Mouse (Mus musculus) embryo, embryonic 11 days (tissue): Measurements from ENCODE around the gene Vmn1r14.
"Not testable (repeated sequence)": the region's sequence is repeated elsewhere in the genome, so short reads cannot be mapped to it uniquely, and the experiment has no call there.

Experiments
- DNase-seq: peaks from one replicate; pipeline ENCODE4 v3.0.0-alpha.2; 2015

The Vmn1r14 gene

GRCm38 (mm10) chr6:57231386-57231785 lies at the start of gene Vmn1r14:
TSS of gene Vmn1r14 (plus strand) at chr6:57231686.
- no peak for DNase-seq

GRCm38 (mm10) chr6:57190016-57190415 lies 41.5 kb upstream of the Vmn1r14 start:
- DNase-seq: not testable (repeated sequence)

- DNase-seq: not testable (repeated sequence)
These were observed 28.5 kb upstream of the Vmn1r14 start, which contains the start of gene Vmn1r13 for GRCm38 (mm10) chr6:57202990-57203389. TSS of gene Vmn1r13 (plus strand) at chr6:57203290.

GRCm38 (mm10) chr6:57257652-57258051 lies 26.2 kb downstream of the Vmn1r14 start, which contains the start of gene Vmn1r15:
TSS of gene Vmn1r15 (plus strand) at chr6:57257952.
- DNase-seq: no peak

GRCm38 (mm10) chr6:57260990-57261389 lies 29.5 kb downstream of the Vmn1r14 start:
- no peak for DNase-seq

DNA sequence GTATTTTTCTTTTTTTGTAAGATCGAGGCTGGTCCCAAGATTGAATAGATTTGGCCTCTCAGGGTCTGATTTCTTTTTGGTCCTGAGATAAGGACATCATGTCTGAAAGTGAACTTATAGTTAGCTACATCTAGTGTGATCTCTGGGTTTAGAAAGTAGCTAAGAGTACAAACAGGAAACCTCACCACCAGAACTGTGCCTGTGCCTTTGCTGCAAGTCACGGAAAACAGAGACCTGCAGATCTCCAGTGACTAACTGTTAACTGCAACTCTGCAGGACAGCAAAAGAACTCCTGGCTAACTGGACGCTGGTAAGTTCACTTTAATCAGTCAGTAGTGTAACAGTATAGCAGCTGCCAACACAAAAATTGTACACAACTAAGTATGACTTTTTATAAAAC lies 40.4 kb downstream of the Vmn1r14 start:
- DNase-seq: no peak

DNA sequence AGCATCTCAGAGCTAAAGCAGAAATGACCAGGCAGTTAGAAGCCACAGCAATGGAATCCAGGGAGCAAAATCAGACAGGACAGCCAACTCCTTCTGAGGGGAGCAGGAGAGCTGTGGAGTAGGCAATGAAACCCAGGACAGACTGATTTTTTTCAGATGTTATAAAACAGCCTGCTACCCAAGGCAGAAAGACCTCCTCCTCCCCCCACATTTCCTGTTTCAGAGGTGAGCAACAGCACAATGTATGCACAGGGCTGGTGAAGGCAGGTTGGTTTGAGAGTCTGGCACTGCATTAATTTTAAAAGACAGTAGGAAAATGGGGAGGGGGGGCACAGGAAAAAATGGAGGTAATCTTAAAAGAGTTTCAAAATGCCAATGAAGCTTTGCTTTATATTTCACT lies 41.0 kb downstream of the Vmn1r14 start:
- no peak for DNase-seq

DNA sequence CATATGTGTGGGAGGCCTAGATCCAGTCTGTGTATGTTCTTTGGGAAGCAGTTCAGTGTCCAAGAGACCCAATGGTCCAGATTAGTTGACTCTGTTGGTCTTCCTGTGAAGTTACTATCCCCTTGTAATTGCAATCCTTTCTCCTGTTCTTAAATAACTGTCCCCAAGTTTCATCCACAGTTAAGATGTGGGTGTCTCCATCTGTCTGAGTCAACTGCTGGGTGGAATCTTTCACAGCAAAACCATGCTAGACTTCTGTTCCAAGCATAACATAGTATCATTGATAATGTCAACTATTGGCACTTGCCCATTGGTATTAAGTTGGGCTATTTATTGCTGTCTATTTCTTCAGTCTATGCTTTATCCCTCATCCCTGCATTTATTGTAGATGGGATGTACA lies 47.5 kb downstream of the Vmn1r14 start:
- no peak for DNase-seq
